Mouse (Mus musculus) layer of hippocampus, adult 2 months (tissue): Measurements from ENCODE around the gene Purb. TPM values are rescaled to one million over a fixed set of nuclear protein-coding genes. Genes with fewer than 3 reads are reported as not detected.
"Not testable (repeated sequence)": the region's sequence is repeated elsewhere in the genome, so short reads cannot be mapped to it uniquely, and the experiment has no call there.

Source experiments
- DNase-seq, 2 experiments: peaks; one replicate each; pipeline ENCODE4 v3.0.0; 2022; ENCODE audit warnings: low spot score in 2 of 2
- H3K27ac ChIP-seq: fragments of 200-600 bp; 2 replicates; pipeline ENCODE4 v1.8.1; 2022
- H3K4me3 ChIP-seq: fragments of 200-600 bp; 2 replicates; pipeline ENCODE4 v1.8.1; 2022; ENCODE audit warnings: mild to moderate bottlenecking
- CTCF ChIP-seq: fragments of 200-600 bp; conservative IDR thresholded peaks from 2 replicates; pipeline ENCODE4 v1.8.1; 2022; ENCODE audit warnings: antibody characterized with exemption, mild to moderate bottlenecking, moderate library complexity
- total RNA-seq, 2 experiments: library from RNA; stranded (reverse); gene quantifications; 2 replicates each; pipeline ENCODE4 v1.2.3; 2021

Purb gene
- total RNA-seq, 2 experiments from 2014 or later: 234 to 240 TPM

DNA sequence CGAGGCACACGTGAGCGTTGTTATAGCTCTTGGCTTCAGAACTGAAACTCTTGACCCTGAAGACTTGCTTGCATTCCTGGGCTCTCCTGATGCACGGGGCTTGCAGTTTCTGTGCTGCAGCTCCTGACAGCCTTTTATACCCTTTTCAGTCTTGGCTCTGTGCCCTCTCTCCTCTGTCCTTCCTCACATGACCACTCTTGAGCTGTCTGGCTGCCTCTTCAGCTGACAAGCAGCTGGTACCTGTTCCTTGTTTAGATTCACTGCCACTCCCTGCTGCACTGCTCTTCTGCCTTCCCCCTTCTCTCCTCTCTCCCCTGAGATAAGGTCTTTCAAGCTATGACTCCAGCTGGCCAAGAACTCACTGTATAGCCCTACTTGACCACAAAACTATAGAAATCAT is 28.2 kb downstream of the Purb start:
- Histone ChIP-seq H3K27ac (no peak overlapping the region), H3K4me3 (no peak overlapping the region)
- no peak for DNase-seq
- TF ChIP-seq CTCF: no peak

DNA sequence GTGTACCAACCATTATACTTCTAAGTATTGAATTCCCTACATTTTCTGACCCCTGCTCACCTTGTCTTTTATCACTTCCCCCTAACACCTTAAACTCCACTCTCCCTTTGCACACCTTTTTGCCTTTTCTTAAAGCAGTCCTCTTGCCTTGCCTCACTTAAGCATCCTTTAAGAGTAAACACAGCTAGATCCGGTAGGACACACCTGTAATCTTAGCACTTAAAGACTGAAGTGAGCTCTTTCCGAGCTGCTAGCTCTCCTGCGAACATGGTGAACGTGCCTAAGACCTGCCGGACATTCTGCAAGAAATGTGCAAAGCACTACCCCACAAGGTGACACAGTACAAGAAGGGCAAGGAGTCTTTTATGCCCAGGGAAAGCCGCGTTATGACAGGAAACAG is 29.8 kb downstream of the Purb start:
- TF ChIP-seq CTCF: no peak
- Histone ChIP-seq H3K27ac (no peak overlapping the region), H3K4me3 (no peak overlapping the region)
- DNase-seq: no peak

DNA sequence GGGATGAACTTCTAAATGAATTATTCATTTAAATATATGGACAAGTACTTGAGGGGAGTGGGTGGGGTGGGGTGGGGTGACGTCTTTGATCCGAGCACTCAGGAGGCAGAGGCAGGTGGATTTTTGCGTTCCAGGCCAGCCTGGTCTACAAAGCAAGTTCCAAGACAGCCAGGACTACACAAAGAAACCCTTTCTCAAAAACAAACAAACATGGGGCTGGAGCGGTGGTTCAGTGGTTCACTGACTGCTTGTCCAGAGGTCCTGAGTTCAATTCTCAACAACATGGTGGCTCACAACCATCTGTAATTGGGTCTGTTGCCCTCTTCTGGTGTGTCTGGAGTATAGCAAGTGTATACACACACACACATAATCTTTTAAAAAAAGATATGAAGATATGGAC is 30.3 kb downstream of the Purb start:
- peak; percentile 38 for TF ChIP-seq CTCF
- Histone ChIP-seq H3K27ac (no peak overlapping the region), H3K4me3 (no peak overlapping the region)
- DNase-seq: no peak

DNA sequence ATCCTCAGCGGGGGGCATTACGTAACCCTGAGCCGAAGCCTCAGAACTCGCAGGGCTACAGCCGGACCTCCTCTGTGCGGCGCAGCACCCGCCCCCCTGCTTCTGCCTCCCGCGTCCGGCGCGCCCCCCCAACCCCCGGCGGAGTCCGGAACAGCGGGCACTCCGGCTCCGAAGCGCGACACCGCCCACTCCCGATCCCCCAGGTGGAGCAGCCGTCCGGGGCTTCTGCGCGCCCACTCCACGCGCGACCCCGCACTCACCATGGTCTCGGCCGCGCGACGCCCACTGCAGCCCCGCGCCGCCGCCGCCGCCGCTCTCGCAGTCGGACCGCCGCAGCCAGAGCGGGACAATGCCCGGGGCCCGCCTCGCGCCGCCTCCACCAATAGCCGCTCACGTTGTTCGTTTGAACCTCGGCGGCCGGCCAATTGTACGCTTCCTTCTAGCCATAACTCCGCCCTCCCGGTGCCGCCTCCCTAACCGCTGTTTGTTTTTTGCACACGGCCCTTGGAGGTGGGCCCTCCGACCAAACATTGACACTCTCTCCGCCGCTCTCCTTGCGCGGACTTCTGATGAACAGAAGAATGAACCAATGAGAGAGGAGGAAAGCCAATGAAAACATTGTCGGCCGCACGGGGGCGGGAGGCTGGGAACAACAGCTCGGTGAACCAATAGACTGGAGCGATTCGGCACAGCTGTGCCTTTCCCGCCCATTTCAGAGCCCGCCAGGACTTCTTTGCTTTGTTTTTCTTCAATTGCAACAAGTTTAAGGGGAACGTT is 31.5 kb downstream of the Purb start, which contains the start of gene H2afv:
H2afv (minus strand) TSS at position 367 of the 777 bp plus-strand sequence.
- peak; percentile 99 for DNase-seq
- peak within 1 kb of the TSS; percentile 94 for H3K27ac ChIP-seq
- peak; percentile 59 for TF ChIP-seq CTCF
- H3K4me3 ChIP-seq: peak within 1 kb of the TSS; percentile 73

DNA sequence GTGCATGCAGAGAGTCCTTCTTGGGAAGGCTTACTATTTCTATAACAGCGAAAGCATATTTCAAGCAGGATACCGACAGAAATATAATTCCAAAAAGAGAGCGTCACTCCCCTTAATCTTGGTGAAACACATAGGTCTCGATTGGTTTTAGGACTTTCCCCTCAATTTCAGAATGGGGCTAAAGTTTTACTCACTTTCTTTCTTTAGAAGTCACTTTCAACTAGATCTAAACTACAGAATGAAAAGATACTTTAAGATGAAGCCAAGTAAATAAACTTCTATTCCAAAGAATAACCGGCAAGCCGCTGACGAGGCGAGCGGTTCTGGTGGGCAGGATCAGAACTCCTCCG is 32.0 kb downstream of the Purb start:
- DNase-seq: no peak
- no peak for TF ChIP-seq CTCF
- Histone ChIP-seq H3K4me3 (peak overlapping the region; percentile 73), H3K27ac (peak overlapping the region; percentile 94)

DNA sequence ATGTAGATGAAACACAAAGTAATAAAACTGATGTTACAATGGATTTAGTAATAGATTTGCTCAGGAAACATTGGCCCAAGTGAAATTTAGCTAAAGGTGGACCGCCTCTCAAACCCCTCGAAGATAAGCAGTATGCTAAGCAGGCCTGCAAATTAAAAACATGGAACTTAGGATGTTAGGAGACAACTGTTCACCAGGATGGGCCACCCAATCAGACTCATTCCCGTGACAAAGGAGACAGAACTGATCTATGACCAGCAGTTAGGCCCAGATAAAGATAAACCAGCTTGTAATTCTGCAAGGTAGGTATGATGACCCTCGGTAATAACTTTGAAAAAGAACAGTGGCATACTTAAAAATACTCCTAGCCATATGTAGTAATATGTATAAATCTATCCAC is 32.6 kb downstream of the Purb start:
- Histone ChIP-seq H3K4me3 (peak overlapping the region; percentile 73), H3K27ac (peak overlapping the region; percentile 94; the same call in 1 of the 2 replicates)
- TF ChIP-seq CTCF: no peak
- no peak for DNase-seq

DNA sequence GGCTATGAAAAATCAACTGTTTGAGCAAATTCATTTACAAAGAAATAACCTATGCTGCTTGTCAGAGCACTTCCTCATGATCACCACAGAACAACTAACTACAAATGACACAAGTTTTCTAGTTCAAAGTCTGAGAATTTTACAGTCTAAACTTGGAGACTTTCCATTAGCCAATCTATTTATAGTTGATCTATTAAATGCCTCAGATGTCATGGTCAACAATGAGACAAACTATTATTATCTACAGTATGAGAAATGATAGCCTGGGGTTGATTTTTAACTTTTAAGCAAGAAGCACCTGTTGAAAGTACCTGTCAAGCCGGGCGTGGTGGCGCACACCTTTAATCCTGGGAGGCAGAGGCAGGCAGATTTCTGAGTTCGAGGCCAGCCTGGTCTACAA is 33.2 kb downstream of the Purb start:
- no peak for TF ChIP-seq CTCF
- DNase-seq: no peak

DNA sequence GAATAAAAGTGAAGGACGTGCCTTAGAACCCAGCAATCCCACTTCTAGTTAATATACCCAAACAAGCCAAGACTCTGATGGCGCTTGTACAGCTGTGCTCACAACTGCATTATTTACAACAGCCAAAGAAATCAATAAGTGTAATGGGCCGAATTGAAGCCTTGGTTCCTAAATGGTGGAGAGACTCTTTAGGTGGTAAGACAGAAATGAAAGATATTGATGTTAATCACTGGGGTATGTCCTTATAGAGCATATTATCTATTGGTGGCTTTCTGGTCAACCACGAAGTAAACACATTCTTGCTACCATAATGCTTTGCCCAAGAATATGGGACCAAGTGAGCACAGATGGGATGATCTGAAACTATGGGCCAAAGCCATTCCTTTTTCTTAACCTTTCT is 35.5 kb downstream of the Purb start:
- DNase-seq: no peak
- no peak for TF ChIP-seq CTCF
- no peak overlapping the region for H3K27ac ChIP-seq
- H3K4me3 ChIP-seq: no peak overlapping the region

More for the DNA sequence above, 33.2 kb downstream of the Purb start:
- Histone ChIP-seq H3K4me3 (no peak overlapping the region), H3K27ac (no peak overlapping the region)

DNA sequence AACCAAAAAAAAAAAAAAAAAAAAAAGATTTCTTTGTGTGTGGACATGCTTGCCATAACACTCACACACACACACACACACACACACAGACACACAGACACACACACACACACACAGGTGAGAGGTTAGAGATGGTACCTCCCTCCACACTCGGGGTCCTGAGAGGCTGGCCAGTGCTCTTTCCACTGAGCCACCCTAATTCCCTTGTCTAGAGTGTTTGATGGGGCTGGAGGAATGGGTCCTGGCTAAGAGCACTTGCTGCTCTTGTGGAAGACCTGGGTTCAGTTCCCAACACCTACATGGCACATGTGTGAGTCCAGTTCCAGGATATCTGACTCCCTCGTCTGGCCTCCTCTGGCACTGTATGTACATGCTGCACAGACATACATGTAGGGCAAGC is 38.0 kb downstream of the Purb start:
- no peak for DNase-seq
- no peak overlapping the region for H3K27ac ChIP-seq
- no peak for TF ChIP-seq CTCF
- H3K4me3 ChIP-seq: no peak overlapping the region

DNA sequence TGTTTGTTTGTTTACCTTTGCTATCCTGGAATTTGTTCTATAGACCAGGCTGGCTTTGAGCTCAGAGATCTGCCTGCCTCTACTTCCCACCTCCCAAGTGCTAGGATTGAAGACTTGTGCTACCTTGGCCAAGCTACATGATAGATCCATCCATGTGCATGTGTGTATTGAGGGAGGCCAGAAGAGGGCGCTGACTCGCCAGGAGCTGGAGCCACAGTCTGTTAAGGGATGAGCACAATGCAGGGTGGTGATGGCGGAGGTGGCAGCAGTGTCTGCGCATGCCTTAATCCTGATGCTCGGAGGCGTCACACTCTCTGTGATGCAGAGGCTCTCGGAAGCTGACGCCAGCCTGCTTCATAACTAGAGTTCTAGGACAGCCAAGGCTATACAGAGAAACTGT is 39.3 kb downstream of the Purb start:
- peak; percentile 39 to 49 for DNase-seq
- H3K4me3 ChIP-seq: no peak overlapping the region
- H3K27ac ChIP-seq: no peak overlapping the region
- peak; percentile 74 for TF ChIP-seq CTCF

DNA sequence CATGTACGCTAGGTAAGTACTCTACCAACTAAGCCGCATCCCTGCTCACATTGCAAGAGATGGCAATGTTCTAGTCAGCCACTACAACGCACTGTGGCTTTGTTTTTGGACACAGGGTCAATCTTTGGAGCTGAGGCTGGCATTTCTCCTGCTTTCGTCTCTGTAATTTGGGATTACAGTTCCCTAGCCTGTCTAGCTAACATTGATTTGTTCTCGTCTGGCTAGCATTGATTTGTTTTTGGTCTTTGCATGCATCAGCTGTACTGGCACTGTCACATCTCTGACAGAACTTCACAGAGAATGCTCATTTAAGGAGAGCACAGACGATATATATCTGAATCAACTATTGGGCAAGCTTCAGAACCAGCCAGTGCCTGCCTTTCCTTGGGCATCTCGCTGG is 45.5 kb downstream of the Purb start:
- Histone ChIP-seq H3K4me3 (no peak overlapping the region), H3K27ac (no peak overlapping the region)
- no peak for DNase-seq
- no peak for TF ChIP-seq CTCF

DNA sequence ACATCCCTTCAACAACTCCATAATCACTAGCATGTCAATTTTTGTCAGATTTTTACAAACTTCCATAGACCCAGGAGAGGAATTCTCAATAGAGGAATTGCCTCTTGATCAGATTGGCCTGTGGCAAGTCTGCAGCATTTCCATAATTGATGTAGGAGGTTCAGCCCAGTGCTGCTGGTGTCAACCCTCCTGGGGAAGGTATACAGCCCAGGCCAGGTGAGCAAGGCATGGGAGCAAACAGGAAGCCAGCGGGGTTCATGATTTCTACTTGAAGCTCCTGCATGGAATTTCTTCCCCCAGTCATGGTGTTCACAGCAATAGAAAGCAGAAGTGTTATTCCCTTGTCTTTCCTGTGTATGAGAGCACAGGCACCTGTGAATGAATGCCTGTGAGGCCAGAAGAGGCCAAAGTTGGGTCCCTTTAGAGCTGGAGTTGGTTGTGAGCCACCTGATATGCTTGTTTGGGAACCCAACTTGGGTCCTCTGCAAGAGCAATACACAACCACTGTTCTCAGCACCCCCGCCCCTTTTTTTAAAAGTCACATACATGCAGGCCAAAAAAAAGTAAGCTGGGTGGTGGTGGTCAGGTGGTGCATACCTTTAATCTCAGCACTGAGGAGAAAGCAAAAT is 54.9 kb downstream of the Purb start:
- Histone ChIP-seq H3K4me3 (no peak overlapping the region), H3K27ac (no peak overlapping the region)
- TF ChIP-seq CTCF: no peak
- no peak for DNase-seq

DNA sequence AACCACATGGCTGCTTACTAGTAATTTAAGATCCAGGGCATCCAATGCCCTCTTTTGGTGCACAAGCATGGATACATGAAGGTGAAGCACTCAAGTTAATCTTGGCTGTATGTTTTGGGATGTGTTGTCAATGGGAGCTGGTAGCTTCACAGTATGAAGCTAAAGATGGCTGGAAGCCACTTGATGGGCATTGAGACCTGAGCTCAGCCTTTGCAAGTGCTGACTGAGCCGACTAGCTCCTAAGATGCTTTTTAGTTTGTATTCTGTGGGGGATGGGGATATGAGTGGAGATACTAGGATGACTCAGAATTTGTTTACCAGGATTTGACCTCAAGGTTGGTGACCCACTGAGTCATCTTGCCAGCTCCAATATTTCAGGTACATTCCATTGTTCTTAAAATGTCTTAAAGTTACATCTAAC is 55.4 kb downstream of the Purb start:
- no peak for TF ChIP-seq CTCF
- DNase-seq: no peak
- Histone ChIP-seq H3K27ac (no peak overlapping the region), H3K4me3 (no peak overlapping the region)

DNA sequence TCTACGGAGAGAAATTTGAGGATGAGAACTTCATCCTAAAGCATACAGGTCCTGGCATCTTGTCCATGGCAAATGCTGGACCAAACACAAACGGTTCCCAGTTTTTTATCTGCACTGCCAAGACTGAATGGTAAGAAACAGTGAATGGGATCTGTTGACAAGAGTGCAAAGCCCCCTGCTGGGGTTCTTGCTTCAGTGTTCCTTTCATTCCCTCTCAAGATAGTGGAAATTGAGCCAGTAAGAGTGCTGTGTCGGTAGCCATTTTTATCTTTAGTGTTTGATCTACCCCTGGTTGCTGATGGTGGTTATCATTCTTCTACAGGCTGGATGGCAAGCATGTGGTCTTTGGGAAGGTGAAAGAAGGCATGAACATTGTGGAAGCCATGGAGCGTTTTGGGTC is 56.6 kb downstream of the Purb start:
- not testable (repeated sequence) for DNase-seq, H3K4me3 ChIP-seq, H3K27ac ChIP-seq
